Mouse (Mus musculus) limb, embryonic 15.5 days (tissue): Measurements from ENCODE around the gene Smg9. TPM values are rescaled to one million over a fixed set of nuclear protein-coding genes. Genes with fewer than 3 reads are reported as not detected.

Source experiments
- ATAC-seq: fragments of 200-750 bp; cut with Nextera tagmentation; 2 replicates; pipeline ENCODE4 v1.8.0; 2017; ENCODE audit warnings: low read depth, moderate TSS enrichment; ENCODE audit not compliant: insufficient number of reproducible peaks, low FRiP score, low TSS enrichment
- H3K27ac ChIP-seq: fragments of 300-500 bp; sonication (generic); 2 replicates; pipeline ENCODE4 v1.5.1; 2015; ENCODE audit warnings: moderate library complexity, mild to moderate bottlenecking, inconsistent platforms
- H3K27me3 ChIP-seq: fragments of 300-500 bp; sonication (generic); 2 replicates; pipeline ENCODE4 v1.6.1; 2015; ENCODE audit warnings: inconsistent platforms
- H3K36me3 ChIP-seq: fragments of 300-500 bp; sonication (generic); 2 replicates; pipeline ENCODE4 v1.6.1; 2015; ENCODE audit warnings: inconsistent platforms
- H3K4me1 ChIP-seq: fragments of 300-500 bp; sonication (generic); 2 replicates; pipeline ENCODE4 v1.6.1; 2015; ENCODE audit warnings: inconsistent platforms
- H3K4me2 ChIP-seq: fragments of 300-500 bp; sonication (generic); 2 replicates; pipeline ENCODE4 v1.6.1; 2015; ENCODE audit warnings: mild to moderate bottlenecking, inconsistent platforms
- H3K4me3 ChIP-seq: fragments of 300-500 bp; sonication (generic); 2 replicates; pipeline ENCODE4 v1.5.1; 2015; ENCODE audit warnings: mild to moderate bottlenecking, inconsistent platforms
- H3K9ac ChIP-seq: fragments of 300-500 bp; sonication (generic); 2 replicates; pipeline ENCODE4 v1.6.1; 2015; ENCODE audit warnings: inconsistent platforms
- H3K9me3 ChIP-seq: fragments of 300-500 bp; sonication (generic); 2 replicates; pipeline ENCODE4 v1.6.1; 2016; ENCODE audit warnings: inconsistent platforms
- WGBS: fragments of 180-500 bp; shearing (Covaris S2); methylation state at CpG from one replicate; pipeline ENCODE4 v1.1.7; 2015; 5-methylcytosine and 5-hydroxymethylcytosine counted together
- polyA plus RNA-seq: library from polyadenylated mRNA; unstranded; fragments of >200 nt; fragmentation: Nextera tagmentation; extraction: Ambion mirVana; gene quantifications from 2 replicates; pipeline ENCODE4 v1.2.1, GENCODE M21; 2015

Smg9 gene
- polyA plus RNA-seq, 1 experiment from 2014 or later, result 23.2 TPM

GRCm38 (mm10) chr7:24368946-24369345, 30.5 kb upstream of the Smg9 start:
- no peak overlapping the region for H3K27ac ChIP-seq
- 80% methylated on average over 7 of the region's 7 CpGs for WGBS
- no peak for ATAC-seq
- peaks cover 25% of the 10 kb centered on the region for H3K4me1 ChIP-seq
- no peak overlapping the region for H3K4me3 ChIP-seq
- no peak overlapping the region for H3K4me2 ChIP-seq
- no peaks in the 10 kb centered on the region for H3K36me3 ChIP-seq
- no peak overlapping the region for H3K9ac ChIP-seq
- H3K9me3 ChIP-seq, result no peaks in the 10 kb centered on the region
- H3K27me3 ChIP-seq, result no peaks in the 10 kb centered on the region; the same call in 1 of the 2 replicates

DNA sequence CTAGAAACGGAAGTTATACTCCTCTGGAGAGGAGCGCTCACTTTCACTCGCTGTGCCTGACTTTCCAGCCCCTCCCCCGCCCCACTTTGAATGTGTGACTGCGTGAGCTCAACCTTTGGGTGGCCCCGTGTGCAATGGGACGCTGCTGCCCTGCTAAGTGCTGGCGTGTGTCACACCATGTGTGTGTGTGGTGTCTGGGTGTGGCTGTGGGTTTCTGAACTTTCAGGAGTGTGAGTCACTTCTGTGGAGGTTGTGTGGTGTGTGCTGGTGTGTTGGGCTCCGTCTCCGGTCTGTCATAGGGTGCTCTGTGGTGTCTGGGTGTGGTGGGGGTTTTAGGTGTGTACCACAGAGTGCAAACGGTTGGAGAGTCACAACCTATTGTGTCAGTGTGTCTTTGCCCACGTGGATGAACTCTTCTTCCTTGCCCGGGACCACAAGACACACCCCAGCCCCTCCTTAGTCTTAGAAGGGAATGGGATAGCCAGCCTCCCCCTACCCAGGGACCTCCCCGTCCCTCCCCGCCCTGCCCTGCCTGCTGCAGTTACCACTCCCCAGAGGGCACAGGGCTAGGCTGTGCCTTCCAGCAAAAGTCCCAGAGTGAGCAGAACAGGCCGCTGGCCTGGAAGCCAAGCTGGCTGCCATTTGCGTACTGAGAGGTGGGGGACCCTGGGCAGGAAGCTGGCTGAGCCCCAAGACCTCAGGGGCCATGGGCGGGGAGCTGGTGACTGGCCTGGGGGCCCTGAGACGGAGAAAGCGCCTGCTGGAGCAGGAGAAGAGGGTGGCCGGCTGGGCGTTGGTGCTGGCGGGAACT, 29.5 kb upstream of the Smg9 start, which contains the start of gene Kcnn4:
Gene Kcnn4, plus strand, starts transcription at position 533 of the 811 bp plus-strand sequence.
- Histone ChIP-seq H3K9ac (no peak within 1 kb of the TSS), H3K27me3 (no peaks in the 10 kb centered on the region), H3K4me2 (0 out of 2 replicates have a peak within 1 kb of the TSS, but pooled peaks have one; percentile 12), H3K4me3 (0 out of 2 replicates have a peak within 1 kb of the TSS, but pooled peaks have one; percentile 6), H3K9me3 (no peaks in the 10 kb centered on the region), H3K4me1 (peaks cover 26% of the 10 kb centered on the region), H3K27ac (no peak within 1 kb of the TSS), H3K36me3 (no peaks in the 10 kb centered on the region)
- peak; percentile 13; the same call in 1 of the 2 replicates for ATAC-seq
- 32% methylated on average over 23 of the region's 23 CpGs for WGBS

DNA sequence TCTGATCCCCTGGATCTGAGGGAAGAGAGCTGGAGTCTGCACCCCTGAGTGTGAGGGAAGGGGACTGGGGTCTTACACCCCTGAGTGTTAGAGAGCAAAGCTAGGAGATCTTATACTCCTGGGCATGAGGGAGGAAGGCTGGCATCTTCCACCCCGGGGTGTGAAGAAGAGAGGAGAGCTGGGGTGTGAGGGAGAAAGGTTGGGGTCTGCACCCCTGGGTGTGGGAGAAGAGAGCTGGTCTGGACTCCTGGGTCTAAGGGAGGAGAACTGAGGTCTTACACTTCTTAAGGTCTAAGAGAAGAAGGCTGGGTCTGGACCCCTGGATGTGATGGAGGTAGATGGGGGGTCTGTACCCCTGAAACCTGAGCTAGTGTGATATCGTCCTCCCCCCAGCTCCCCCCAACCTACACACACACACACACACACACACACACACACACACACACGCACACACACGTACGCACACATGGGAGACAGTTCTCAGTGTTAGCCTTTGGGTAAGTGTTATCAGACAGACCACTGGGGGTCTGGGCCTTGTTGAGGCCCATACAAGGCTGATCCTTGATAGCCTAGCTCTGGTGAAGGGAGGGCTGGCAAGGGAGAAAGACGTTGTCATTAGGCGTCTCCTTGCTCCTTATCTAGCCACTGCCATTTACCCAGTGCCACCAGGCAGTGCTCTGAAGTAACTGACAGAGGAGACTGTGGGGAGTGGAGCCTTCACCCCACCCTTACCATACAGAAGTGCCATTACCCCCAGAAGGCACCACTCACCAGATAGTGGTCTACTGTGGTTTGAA, 28.2 kb upstream of the Smg9 start:
- 77% methylated on average over 7 of the region's 7 CpGs for WGBS
- ATAC-seq, result no peak
- no peaks in the 10 kb centered on the region for H3K36me3 ChIP-seq
- no peak overlapping the region for H3K27ac ChIP-seq
- no peak overlapping the region for H3K9ac ChIP-seq
- no peak overlapping the region for H3K4me3 ChIP-seq
- H3K4me2 ChIP-seq, result no peak overlapping the region
- no peaks in the 10 kb centered on the region for H3K9me3 ChIP-seq
- H3K27me3 ChIP-seq, result no peaks in the 10 kb centered on the region
- peaks cover 26% of the 10 kb centered on the region for H3K4me1 ChIP-seq

DNA sequence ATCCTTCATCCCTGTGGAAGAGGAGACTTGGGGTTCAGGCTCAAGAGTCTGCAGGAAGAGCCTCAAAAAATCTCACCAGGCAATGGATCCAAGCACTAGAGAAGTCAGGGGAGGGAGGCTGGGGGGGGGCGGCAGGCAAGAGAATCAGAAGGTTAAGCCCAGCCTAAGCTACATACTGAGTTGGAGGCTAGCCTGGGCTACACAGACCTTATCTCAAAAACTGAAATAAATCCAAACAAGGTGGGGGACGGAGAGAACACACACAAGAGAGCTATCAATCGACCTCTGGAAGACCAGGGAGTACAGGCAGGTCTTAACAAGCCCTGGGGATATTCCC, 27.6 kb upstream of the Smg9 start:
- 56% methylated on average over 3 of the region's 3 CpGs for WGBS
- Histone ChIP-seq H3K36me3 (no peaks in the 10 kb centered on the region), H3K9me3 (no peaks in the 10 kb centered on the region), H3K4me3 (no peak overlapping the region), H3K27me3 (peaks cover 4% of the 10 kb centered on the region; the same call in 1 of the 2 replicates), H3K9ac (no peak overlapping the region), H3K4me2 (no peak overlapping the region), H3K27ac (no peak overlapping the region), H3K4me1 (peaks cover 28% of the 10 kb centered on the region)
- ATAC-seq, result no peak

GRCm38 (mm10) chr7:24372300-24372699, 27.1 kb upstream of the Smg9 start:
- peaks cover 5% of the 10 kb centered on the region; the same call in 1 of the 2 replicates for H3K27me3 ChIP-seq
- no peaks in the 10 kb centered on the region for H3K36me3 ChIP-seq
- peaks cover 34% of the 10 kb centered on the region for H3K4me1 ChIP-seq
- H3K4me3 ChIP-seq, result no peak overlapping the region
- no peak overlapping the region for H3K4me2 ChIP-seq
- no peaks in the 10 kb centered on the region for H3K9me3 ChIP-seq
- no peak overlapping the region for H3K9ac ChIP-seq
- ATAC-seq, result no peak
- H3K27ac ChIP-seq, result no peak overlapping the region
- WGBS, result 64% methylated on average over 11 of the region's 11 CpGs

DNA sequence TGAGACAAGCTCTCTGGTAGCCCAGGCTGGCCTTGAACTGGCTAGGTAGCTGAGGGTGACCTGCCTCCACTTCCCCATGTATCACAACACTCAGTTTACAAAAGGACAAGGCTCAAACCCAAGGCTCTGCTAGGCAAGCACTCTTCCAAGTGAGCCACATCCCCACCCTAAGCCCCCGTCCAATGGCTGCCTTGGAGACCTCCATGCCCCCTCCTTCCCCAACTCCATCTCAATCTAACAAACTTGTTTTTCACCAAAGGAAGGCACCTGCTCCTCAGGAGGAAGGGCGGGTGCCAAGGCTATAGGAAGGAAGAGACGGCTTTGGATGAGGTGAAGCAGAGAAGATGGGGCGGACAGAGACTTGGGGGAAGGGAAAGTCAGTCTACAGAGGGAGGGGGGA, 26.6 kb upstream of the Smg9 start:
- H3K4me3 ChIP-seq, result no peak overlapping the region
- no peak overlapping the region for H3K4me2 ChIP-seq
- no peak for ATAC-seq
- no peak overlapping the region for H3K9ac ChIP-seq
- H3K9me3 ChIP-seq, result no peaks in the 10 kb centered on the region
- H3K4me1 ChIP-seq, result peaks cover 37% of the 10 kb centered on the region
- H3K27ac ChIP-seq, result no peak overlapping the region
- peaks cover 5% of the 10 kb centered on the region; the same call in 1 of the 2 replicates for H3K27me3 ChIP-seq
- no peaks in the 10 kb centered on the region for H3K36me3 ChIP-seq
- 61% methylated on average over 4 of the region's 4 CpGs for WGBS

DNA sequence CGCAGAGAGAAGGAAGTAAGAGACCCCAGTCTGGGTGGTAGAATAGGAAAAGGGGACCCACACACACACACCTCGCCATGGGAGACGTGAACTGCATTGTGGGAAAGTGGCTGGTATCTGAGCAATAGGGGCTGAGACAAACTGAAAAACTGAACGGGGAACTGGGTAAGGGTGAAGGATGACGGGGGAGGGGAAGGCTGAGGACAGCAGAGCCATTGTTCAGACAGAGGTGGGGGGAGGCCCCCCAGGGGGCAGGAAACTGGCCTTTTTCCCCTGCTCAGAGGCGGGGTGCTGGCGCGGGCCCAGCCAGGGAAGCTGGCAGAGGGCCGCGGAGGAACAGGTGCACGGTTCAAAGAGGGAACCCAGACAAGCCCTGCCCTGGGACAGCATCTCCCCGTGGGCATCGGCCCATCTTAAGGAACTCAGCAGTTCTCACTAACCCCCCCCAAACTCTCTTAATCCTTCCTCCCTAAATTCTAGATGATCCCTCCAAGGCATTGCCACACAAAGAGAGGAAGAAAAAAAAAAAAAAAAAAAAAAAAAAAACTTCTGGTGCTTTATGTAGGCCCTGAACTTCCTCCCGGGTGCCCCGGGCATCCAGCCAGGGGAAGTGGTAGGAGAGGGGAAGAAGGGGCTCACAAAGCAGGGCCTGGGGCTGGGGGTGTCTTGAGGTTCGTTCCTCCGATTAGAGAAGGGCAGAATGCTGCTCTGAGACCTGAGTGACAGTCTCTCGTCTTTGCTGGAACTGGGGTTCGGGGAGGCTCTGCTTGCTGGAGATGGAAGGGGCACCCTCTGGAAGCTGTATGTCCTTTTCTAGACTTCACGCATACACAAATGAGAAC, 25.7 kb upstream of the Smg9 start:
- H3K36me3 ChIP-seq, result no peaks in the 10 kb centered on the region
- no peaks in the 10 kb centered on the region for H3K9me3 ChIP-seq
- H3K4me1 ChIP-seq, result peaks cover 40% of the 10 kb centered on the region
- H3K27ac ChIP-seq, result no peak overlapping the region
- no peak overlapping the region for H3K9ac ChIP-seq
- no peak overlapping the region for H3K4me3 ChIP-seq
- no peak for ATAC-seq
- no peak overlapping the region for H3K4me2 ChIP-seq
- WGBS, result 35% methylated on average over 16 of the region's 20 CpGs
- peaks cover 5% of the 10 kb centered on the region; the same call in 1 of the 2 replicates for H3K27me3 ChIP-seq

GRCm38 (mm10) chr7:24376456-24376855, 23.0 kb upstream of the Smg9 start:
- no peak for ATAC-seq
- H3K9me3 ChIP-seq, result no peaks in the 10 kb centered on the region
- H3K27me3 ChIP-seq, result peaks cover 5% of the 10 kb centered on the region; the same call in 1 of the 2 replicates
- no peaks in the 10 kb centered on the region for H3K36me3 ChIP-seq
- no peak overlapping the region for H3K27ac ChIP-seq
- H3K4me1 ChIP-seq, result peaks cover 36% of the 10 kb centered on the region
- no peak overlapping the region for H3K4me2 ChIP-seq
- 88% methylated on average over 8 of the region's 8 CpGs for WGBS
- no peak overlapping the region for H3K4me3 ChIP-seq
- no peak overlapping the region for H3K9ac ChIP-seq

DNA sequence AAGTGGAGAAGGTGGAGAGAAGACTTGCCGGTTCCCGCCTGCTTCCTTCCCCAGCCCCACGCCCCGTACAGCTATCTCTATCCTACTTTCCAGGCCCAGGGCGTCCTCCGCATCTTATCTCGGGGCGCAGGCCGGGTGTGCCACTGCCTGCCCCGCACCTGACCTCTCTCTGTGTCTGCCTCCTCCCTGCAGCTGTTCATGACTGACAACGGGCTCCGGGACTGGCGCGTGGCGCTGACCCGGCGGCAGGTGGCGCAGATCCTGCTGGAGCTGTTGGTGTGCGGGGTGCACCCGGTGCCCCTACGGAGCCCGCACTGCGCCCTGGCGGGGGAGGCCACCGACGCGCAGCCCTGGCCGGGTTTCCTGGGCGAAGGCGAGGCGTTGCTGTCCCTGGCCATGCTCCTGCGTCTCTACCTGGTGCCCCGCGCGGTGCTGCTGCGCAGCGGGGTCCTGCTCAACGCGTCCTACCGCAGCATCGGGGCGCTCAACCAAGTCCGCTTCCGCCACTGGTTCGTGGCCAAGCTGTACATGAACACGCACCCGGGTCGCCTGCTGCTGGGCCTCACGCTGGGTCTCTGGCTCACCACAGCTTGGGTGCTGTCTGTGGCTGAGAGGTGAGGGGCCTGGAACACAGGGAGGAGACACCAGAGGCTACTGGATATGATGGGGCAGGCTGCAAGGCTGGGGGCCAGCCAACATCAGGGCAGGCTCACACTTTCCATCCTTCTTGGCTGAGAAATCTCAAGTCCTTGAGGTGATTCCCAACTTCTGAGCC, 22.1 kb upstream of the Smg9 start:
- 10% methylated on average over 49 of the region's 49 CpGs for WGBS
- no peaks in the 10 kb centered on the region for H3K9me3 ChIP-seq
- H3K4me1 ChIP-seq, result peaks cover 35% of the 10 kb centered on the region
- peak overlapping the region; percentile 57 for H3K27ac ChIP-seq
- H3K27me3 ChIP-seq, result peaks cover 5% of the 10 kb centered on the region; the same call in 1 of the 2 replicates
- peak; percentile 37 for ATAC-seq
- H3K4me3 ChIP-seq, result peak overlapping the region; percentile 28
- H3K9ac ChIP-seq, result 0 out of 2 replicates have a peak overlapping the region, but pooled peaks have one; percentile 20
- no peaks in the 10 kb centered on the region for H3K36me3 ChIP-seq
- H3K4me2 ChIP-seq, result peak overlapping the region; percentile 69

DNA sequence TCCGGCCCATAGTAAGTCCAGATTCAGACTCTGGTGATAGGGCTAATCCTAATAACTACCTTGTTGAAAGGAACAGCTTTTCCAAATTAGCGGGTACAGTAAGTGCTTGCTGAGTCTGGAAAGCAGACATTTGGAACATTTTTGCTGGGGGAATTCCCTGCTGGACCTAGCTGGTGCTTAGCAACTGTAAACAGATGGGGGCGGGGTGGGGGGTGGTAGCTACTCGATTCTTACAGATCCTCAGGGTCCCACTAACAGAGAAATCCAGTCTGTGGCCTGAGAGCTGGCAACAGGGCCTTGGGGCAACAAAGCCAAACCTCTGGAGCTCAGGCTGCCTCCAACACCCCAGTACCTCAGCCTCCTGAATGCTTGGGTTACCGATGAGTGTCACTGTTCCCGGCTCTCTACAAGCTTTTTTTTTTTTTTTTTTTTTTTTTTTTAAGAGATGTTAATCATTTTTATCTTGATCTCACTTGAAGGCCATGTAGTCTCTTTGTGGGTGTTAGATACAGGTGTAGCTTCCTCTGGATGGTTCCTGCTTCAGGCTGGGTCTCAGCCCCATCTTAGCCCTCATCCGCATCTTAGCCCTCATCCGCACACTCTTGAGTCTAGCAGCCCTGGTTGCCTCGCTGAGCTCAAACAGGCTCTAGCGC, 21.2 kb upstream of the Smg9 start:
- Histone ChIP-seq H3K4me2 (no peak overlapping the region), H3K9ac (no peak overlapping the region), H3K27me3 (peaks cover 5% of the 10 kb centered on the region; the same call in 1 of the 2 replicates), H3K4me3 (no peak overlapping the region), H3K9me3 (no peaks in the 10 kb centered on the region), H3K4me1 (peaks cover 33% of the 10 kb centered on the region), H3K27ac (peak overlapping the region; percentile 47), H3K36me3 (no peaks in the 10 kb centered on the region)
- ATAC-seq, result no peak
- WGBS, result 46% methylated on average over 10 of the region's 10 CpGs
